Mouse (Mus musculus) intestine, embryonic 14.5 days (tissue): ENCODE data around the gene Pde6d. TPM values are rescaled to one million over a fixed set of nuclear protein-coding genes. Genes with fewer than 3 reads are reported as not detected.

Source experiments
- ATAC-seq: fragments of 200-750 bp; cut with Nextera tagmentation; replicated peaks from 2 replicates; pipeline ENCODE4 v1.8.0; 2017; ENCODE audit warnings: low read depth, moderate number of reproducible peaks, moderate TSS enrichment, moderate library complexity; ENCODE audit not compliant: low FRiP score, low TSS enrichment
- DNase-seq: peaks from one replicate; pipeline ENCODE4 v3.0.0-alpha.2; 2018; ENCODE audit warnings: low spot score
- H3K27ac ChIP-seq: fragments of 300-500 bp; sonication (generic); 2 replicates; pipeline ENCODE4 v1.5.1; 2014; ENCODE audit warnings: low read depth, mild to moderate bottlenecking, control low read depth
- H3K27me3 ChIP-seq: fragments of 300-500 bp; sonication (generic); replicated peaks from 2 replicates; pipeline ENCODE4 v1.6.1; 2014; ENCODE audit warnings: low read length, control low read depth; ENCODE audit not compliant: control insufficient read depth, insufficient read depth
- H3K36me3 ChIP-seq: fragments of 300-500 bp; sonication (generic); 2 replicates; pipeline ENCODE4 v1.6.1; 2014; ENCODE audit warnings: low read length, control low read depth; ENCODE audit not compliant: control insufficient read depth, insufficient read depth
- H3K4me1 ChIP-seq: fragments of 300-500 bp; sonication (generic); replicated peaks from 2 replicates; pipeline ENCODE4 v1.6.1; 2014; ENCODE audit warnings: low read length, control low read depth, mixed read lengths; ENCODE audit not compliant: control insufficient read depth, insufficient read depth
- H3K4me2 ChIP-seq: fragments of 300-500 bp; sonication (generic); 2 replicates; pipeline ENCODE4 v1.6.1; 2014; ENCODE audit warnings: low read length
- H3K4me3 ChIP-seq: fragments of 300-500 bp; sonication (generic); 2 replicates; pipeline ENCODE4 v1.5.1; 2014; ENCODE audit warnings: low read depth, low read length, control low read depth, mixed read lengths
- H3K9ac ChIP-seq: fragments of 300-500 bp; sonication (generic); 2 replicates; pipeline ENCODE4 v1.6.1; 2014; ENCODE audit warnings: mild to moderate bottlenecking, low read length
- H3K9me3 ChIP-seq: fragments of 300-500 bp; sonication (generic); 2 replicates; pipeline ENCODE4 v1.6.1; 2016; ENCODE audit warnings: low read length, control low read depth; ENCODE audit not compliant: control insufficient read depth
- WGBS: fragments of 180-500 bp; shearing (Covaris S2); extraction: QIAGEN DNeasy Blood & Tissue Kit; methylation state at CpG from one replicate; pipeline ENCODE4 v1.1.7; 2014; 5-methylcytosine and 5-hydroxymethylcytosine counted together
- polyA plus RNA-seq: library from polyadenylated mRNA; unstranded; fragments of >200 nt; fragmentation: Nextera tagmentation; extraction: Ambion mirVana; gene quantifications from 2 replicates; pipeline ENCODE4 v1.2.1, GENCODE M21; 2014

Gene Pde6d
- polyA plus RNA-seq, 1 experiment from 2014 or later = 46.0 TPM

GRCm38 (mm10) chr1:86512154-86512720, 70.2 kb downstream of the Pde6d start:
- no peaks in the 10 kb centered on the region for H3K9me3 ChIP-seq
- no peak for DNase-seq
- WGBS = 83% methylated on average over 4 of the region's 4 CpGs
- H3K36me3 ChIP-seq = no peaks in the 10 kb centered on the region
- no peak overlapping the region for H3K4me3 ChIP-seq
- no peak overlapping the region for H3K9ac ChIP-seq
- H3K4me1 ChIP-seq = 0 out of 2 replicates have a peak, but pooled peaks cover 4% of the 10 kb centered on the region
- ATAC-seq = no peak
- H3K27ac ChIP-seq = no peak overlapping the region
- no peak overlapping the region for H3K4me2 ChIP-seq
- H3K27me3 ChIP-seq = no peaks in the 10 kb centered on the region

DNA sequence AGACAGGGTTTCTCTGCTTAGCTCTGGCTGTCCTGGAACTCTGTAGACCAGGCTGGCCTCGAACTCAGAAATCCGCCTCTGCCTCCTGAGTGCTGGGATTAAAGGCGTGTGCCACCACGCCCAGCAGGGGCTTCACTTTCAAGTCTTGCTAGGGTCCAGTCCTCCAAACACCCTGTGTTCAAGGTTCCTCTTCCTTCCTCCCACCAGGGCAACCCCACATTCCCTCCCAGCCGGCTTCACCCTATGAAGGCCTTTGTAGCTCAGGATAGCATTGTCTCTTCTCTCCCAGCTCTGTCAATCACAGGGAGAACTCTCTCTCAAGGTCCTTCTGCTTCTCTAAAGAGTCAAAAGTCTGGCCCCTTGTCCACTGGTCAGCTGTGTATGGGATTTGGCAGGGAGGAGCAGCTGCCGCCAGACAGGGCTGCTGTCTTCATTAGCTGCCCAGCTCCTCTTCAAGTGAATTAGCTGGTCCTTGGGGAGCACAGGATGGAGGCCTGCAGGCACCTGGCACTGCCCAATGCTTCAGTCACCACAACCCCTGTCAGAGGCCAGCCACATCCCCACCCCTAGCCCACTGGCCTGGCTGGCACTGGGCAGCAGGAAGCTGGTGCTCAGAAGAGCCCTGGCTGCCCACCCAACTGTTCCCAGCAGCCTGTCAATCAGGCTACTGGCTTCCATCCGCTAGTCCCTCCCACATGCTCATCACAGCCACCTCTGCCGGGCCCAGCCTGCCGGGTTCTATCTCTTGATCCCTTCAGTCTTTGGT, 71.6 kb downstream of the Pde6d start:
- H3K27ac ChIP-seq = no peak overlapping the region
- peaks cover 4% of the 10 kb centered on the region; the same call in 1 of the 2 replicates for H3K4me1 ChIP-seq
- H3K4me2 ChIP-seq = no peak overlapping the region
- 67% methylated on average over 9 of the region's 9 CpGs for WGBS
- H3K36me3 ChIP-seq = no peaks in the 10 kb centered on the region
- H3K4me3 ChIP-seq = no peak overlapping the region
- ATAC-seq (0 out of 2 replicates have a peak, but pooled peaks have one; percentile 13), DNase-seq (no peak)
- H3K9me3 ChIP-seq = no peaks in the 10 kb centered on the region
- H3K27me3 ChIP-seq = no peaks in the 10 kb centered on the region
- no peak overlapping the region for H3K9ac ChIP-seq

DNA sequence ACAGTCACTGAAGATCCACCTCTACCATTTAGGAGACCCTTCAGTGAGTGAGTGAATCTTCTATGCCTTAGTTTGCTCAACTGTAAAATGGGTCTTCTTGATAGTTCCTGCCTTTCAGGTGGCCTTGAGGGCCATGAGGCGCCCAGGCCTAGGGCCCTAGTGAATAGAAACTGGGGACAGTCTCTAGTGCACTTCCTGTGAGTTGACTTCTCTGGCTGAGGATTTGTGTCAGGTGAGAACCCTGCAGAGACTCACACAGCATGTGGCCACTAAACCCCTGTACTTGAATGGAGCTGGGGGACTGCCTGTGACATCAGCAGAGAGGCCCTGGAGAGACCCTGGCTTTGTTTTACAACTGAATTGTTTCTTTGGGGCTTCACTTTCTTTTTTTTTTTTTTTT, 72.2 kb downstream of the Pde6d start:
- Histone ChIP-seq H3K27ac (no peak overlapping the region), H3K9ac (no peak overlapping the region), H3K9me3 (no peaks in the 10 kb centered on the region), H3K4me2 (no peak overlapping the region), H3K27me3 (no peaks in the 10 kb centered on the region), H3K36me3 (no peaks in the 10 kb centered on the region), H3K4me1 (peaks cover 8% of the 10 kb centered on the region), H3K4me3 (no peak overlapping the region)
- ATAC-seq = no peak
- no peak for DNase-seq
- 88% methylated on average over 1 of the region's 1 CpGs for WGBS

DNA sequence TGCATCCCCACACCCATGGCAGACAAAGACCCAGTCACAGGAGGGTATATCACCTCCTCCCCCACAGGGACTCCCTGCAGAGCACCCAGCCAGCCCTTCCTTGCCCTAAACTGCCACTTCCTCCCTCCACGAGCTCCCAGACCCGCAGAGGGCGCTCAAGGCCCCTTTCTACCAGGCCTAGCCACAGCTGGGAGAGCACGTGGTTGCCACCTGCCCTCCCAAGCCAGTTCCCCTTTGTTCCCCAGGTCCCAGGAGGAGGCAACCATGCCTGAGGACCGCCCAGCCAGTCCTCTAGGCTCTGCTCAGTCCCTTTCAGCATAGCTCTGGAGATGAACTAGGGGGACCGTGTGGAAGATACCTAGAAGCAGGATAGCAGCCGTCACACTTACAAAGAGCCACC, 73.0 kb downstream of the Pde6d start:
- Histone ChIP-seq H3K9ac (no peak overlapping the region), H3K4me3 (no peak overlapping the region), H3K27me3 (no peaks in the 10 kb centered on the region), H3K27ac (no peak overlapping the region), H3K4me1 (peaks cover 15% of the 10 kb centered on the region), H3K9me3 (no peaks in the 10 kb centered on the region), H3K36me3 (no peaks in the 10 kb centered on the region), H3K4me2 (no peak overlapping the region)
- peak; percentile 86 for DNase-seq
- WGBS = 21% methylated on average over 6 of the region's 7 CpGs
- ATAC-seq = peak; percentile 48

DNA sequence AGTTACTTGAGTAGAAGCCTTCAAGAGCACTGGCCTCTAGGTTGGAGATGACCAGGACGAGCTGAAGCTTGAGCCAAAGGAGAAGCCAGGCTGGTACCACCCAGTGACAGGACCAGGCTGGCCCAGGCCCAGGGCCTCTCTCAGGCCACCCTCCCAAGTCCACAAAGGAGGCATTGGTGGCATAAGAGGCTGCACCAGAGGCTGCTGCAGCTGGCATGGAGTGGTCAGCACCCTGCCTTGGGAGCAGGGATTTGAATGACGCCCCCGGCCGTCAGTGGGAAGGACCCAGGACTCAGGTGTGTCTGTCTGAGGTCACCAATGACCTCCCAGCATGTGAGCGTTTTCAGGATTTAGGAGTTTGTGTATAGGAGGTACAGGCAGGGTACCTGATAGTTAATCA, 74.6 kb downstream of the Pde6d start:
- ATAC-seq = no peak
- H3K4me3 ChIP-seq = no peak overlapping the region
- WGBS = 87% methylated on average over 5 of the region's 5 CpGs

DNA sequence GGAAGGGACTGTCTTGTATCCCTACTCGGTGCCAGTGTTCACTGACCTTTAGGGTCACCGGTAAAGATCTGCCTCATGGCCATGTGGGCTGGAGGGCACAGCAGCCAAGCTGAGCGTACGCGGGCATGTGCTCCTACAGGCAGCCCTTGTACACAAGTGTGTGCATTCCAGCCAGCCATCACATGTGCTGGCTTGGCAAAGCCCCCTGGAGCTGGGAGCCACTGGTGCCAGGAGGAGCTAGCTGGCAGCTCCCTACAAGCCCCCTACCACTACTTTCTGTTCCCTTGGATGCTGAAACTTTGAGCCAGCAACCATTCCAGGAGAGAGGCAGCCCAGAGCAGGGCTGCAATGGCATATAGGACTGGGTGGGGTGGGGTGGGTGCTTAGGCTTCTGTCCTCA, 76.0 kb downstream of the Pde6d start:
- ATAC-seq = no peak
- no peak overlapping the region for H3K4me2 ChIP-seq
- WGBS = 90% methylated on average over 5 of the region's 5 CpGs
- peaks cover 30% of the 10 kb centered on the region for H3K4me1 ChIP-seq
- H3K4me3 ChIP-seq = no peak overlapping the region
- H3K27ac ChIP-seq = no peak overlapping the region
- peak; percentile 41 for DNase-seq
- no peaks in the 10 kb centered on the region for H3K27me3 ChIP-seq
- H3K9me3 ChIP-seq = no peaks in the 10 kb centered on the region
- no peak overlapping the region for H3K9ac ChIP-seq
- H3K36me3 ChIP-seq = no peaks in the 10 kb centered on the region

More for the DNA sequence above, 74.6 kb downstream of the Pde6d start:
- H3K9ac ChIP-seq = no peak overlapping the region
- H3K4me1 ChIP-seq = peaks cover 20% of the 10 kb centered on the region
- peak; percentile 43 for DNase-seq
- no peaks in the 10 kb centered on the region for H3K9me3 ChIP-seq
- H3K27me3 ChIP-seq = no peaks in the 10 kb centered on the region
- no peak overlapping the region for H3K27ac ChIP-seq
- H3K4me2 ChIP-seq = no peak overlapping the region
- no peaks in the 10 kb centered on the region for H3K36me3 ChIP-seq

DNA sequence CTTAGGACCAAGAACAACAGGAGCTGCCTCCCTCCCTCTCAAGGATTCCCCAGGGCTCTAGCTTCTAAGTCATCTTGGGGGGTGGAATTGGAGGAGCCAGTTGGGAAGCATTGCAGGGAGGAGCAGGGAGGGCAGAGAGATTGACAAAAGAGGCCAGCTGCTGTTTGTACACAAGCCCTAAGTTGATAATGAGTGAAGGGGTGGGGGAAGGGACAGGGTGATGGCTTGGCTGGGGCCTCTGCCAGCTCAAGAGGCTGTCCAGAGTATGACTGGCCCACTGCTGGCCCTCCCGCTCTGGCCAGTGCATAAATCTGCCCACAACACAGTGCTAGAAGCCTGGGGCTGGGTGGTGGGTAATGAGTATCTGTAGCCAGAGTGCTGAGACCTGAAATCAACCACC, 77.0 kb downstream of the Pde6d start:
- Histone ChIP-seq H3K27ac (peak overlapping the region; percentile 98), H3K9me3 (no peaks in the 10 kb centered on the region), H3K36me3 (no peaks in the 10 kb centered on the region), H3K4me3 (no peak overlapping the region), H3K9ac (peak overlapping the region; percentile 67), H3K4me1 (peaks cover 37% of the 10 kb centered on the region), H3K4me2 (peak overlapping the region; percentile 60; the same call in 1 of the 2 replicates), H3K27me3 (no peaks in the 10 kb centered on the region)
- DNase-seq = no peak
- 100% methylated on average over 1 of the region's 1 CpGs for WGBS
- no peak for ATAC-seq

DNA sequence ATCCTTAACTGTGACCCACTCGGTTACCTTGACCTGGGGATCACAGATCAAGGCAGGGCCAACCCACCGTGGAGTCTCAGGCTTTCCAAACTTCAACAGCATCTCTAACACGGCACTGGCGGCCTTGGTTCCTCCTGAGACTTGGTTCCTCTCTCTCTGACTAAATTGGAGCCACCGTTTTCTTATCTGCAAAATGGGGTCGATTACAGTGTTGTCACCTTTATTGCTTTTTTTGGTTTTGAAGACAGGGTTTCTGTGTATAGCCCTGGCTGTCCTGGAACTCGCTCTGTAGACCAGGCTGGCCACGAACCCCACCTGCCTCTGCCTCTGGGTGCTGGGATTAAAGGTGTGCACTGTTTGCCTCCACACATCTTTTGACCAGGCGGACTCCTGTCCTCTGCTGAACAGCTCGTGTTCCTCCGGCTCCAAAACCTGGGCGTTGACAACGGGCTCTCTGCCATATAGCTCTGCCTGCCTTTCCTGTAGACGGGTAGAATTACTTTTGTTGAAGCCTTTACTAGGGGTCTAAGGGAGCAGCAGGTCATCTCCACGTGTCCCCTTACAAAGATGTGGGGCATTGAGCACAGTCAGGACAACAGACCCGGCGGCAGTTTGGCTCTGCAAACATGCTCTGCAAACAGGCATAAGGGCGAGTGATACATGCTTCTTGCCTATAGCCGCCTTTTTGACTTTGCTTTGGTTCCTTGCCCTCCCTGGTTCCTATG, 77.6 kb downstream of the Pde6d start:
- Histone ChIP-seq H3K36me3 (no peaks in the 10 kb centered on the region), H3K27ac (peak overlapping the region; percentile 98), H3K4me1 (peaks cover 37% of the 10 kb centered on the region), H3K4me3 (peak overlapping the region; percentile 40), H3K9ac (peak overlapping the region; percentile 67), H3K9me3 (no peaks in the 10 kb centered on the region), H3K27me3 (no peaks in the 10 kb centered on the region), H3K4me2 (peak overlapping the region; percentile 60)
- 17% methylated on average over 19 of the region's 19 CpGs for WGBS
- peak; percentile 74 for DNase-seq
- no peak for ATAC-seq
